Mouse (Mus musculus): Measurements from ENCODE around the gene Pgap2. TPM values are rescaled to one million over a fixed set of nuclear protein-coding genes. Genes with fewer than 3 reads are reported as not detected.

The Pgap2 gene
- polyA plus RNA-seq, 1 experiment: 58.0 TPM

DNA sequence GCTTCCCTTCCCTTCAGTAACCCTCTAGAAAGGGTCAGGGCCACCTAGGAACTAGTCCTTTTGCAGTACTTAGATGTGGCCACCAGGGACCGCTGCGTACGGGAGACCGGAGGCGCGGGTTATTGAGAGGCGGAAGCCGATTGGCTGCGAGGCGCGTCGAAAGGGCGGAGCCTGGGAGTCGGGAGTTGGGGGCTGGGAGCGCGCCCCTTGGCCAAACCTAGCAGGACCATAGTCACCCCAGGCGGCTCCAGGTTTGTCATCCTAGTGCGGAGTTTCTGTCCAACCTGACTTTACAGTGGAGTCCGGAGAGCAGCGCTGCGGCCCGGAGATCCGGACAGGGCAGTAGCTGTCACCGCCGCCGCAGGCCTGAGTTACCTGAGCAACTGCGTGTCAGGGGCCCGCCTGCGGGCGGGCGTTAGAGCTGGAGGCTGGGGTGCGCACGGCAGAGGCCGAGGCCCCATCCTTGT, 57.1 kb downstream of the Pgap2 start:
- peak overlapping the region; percentile 41 for H3K27ac ChIP-seq (ENCODE audit: insufficient read depth, low read depth, low read length)
- TF ChIP-seq CTCF (IDR thresholded peaks at IDR 0.05; ENCODE audit: extremely low read depth, insufficient read length, insufficient replicate concordance, low read depth, low read length) (peak; percentile 83; the same call in 1 of the 2 replicates), POLR2A (IDR thresholded peaks at IDR 0.05; ENCODE audit: low read depth, low read length) (no peak; the same call in 1 of the 2 replicates)
- H3K27me3 ChIP-seq (ENCODE audit: control insufficient read depth, insufficient read depth, low read length): no peaks in the 10 kb centered on the region
- peaks cover 5% of the 10 kb centered on the region; the same call in 1 of the 2 replicates for H3K4me1 ChIP-seq (ENCODE audit: control insufficient read depth, insufficient read depth, insufficient read length, low read length)
- peak overlapping the region; percentile 76 for H3K4me3 ChIP-seq (ENCODE audit: low read depth, low read length)
- H3K36me3 ChIP-seq (ENCODE audit: control insufficient read depth, insufficient read depth, low read length): no peaks in the 10 kb centered on the region
- WGBS: under 1% methylated on average over 34 of the region's 34 CpGs

DNA sequence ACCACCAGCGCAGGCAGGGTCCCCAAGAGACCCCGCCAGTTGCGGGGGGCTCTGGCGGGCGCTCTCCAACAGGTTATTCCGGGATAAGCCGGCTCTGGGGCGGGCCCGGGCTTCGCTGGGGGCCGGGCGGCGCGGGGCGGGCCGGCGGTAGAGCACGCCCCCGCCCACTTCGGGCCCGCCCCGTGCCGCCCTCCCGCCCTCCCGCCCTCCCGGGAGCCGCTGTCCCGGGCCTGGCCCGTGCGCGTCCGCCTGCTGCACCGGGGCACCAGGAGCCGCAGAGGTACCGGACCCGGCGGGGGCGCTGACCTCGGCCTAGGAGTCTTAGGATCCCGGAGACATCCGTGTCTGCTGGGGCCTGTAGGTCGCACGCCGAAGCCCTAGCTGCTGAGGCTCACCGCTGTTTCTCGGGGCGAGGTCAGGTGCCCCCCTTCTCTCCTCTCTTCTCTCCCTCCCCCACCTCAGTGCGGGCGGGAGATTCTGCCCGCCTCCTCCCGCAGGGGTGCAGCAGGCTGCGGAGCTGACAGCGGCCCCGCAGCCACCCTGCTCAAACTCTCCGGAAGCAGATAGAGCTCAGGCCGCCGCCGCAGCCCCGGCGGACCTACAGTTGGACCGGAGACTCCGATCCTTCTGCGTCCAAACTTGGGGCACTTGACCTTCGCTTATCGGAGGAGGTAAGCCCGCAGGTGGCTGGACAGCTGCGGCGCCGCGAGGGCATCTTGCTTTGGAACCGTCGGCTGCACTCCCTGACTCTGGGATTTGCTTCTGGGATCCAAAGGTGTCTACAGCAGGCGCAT, 57.8 kb downstream of the Pgap2 start, which contains the start of gene Stim1:
TSS of gene Stim1 (plus strand) at position 206 of the 794 bp plus-strand sequence.
- no peaks in the 10 kb centered on the region for H3K27me3 ChIP-seq (ENCODE audit: control insufficient read depth, insufficient read depth, low read length)
- no peak for TF ChIP-seq CTCF (IDR thresholded peaks at IDR 0.05; ENCODE audit: extremely low read depth, insufficient read length, insufficient replicate concordance, low read depth, low read length)
- TF ChIP-seq POLR2A (IDR thresholded peaks at IDR 0.05; ENCODE audit: low read depth, low read length): peak; percentile 45
- H3K36me3 ChIP-seq (ENCODE audit: control insufficient read depth, insufficient read depth, low read length): no peaks in the 10 kb centered on the region
- under 1% methylated on average over 58 of the region's 73 CpGs for WGBS
- H3K4me1 ChIP-seq (ENCODE audit: control insufficient read depth, insufficient read depth, insufficient read length, low read length): peaks cover 10% of the 10 kb centered on the region
- H3K4me3 ChIP-seq (ENCODE audit: low read depth, low read length): peak within 1 kb of the TSS; percentile 76
- H3K27ac ChIP-seq (ENCODE audit: insufficient read depth, low read depth, low read length): peak within 1 kb of the TSS; percentile 41

DNA sequence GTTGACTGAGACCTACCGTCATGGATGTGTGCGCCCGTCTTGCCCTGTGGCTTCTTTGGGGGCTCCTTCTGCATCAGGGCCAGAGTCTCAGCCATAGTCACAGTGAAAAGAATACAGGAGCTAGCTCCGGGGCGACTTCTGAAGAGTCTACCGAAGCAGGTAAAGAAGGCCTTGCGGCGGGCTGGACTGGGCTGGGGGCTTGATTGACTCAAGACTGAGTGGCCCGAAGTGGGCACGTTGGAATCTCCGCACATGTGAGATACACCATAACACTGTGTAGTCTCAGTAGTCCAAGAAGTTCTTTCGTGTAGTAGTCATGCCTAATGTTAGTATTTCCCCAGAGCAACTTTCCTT, 58.4 kb downstream of the Pgap2 start:
- Histone ChIP-seq H3K27ac (ENCODE audit: insufficient read depth, low read depth, low read length) (peak overlapping the region; percentile 34; the same call in 1 of the 2 replicates), H3K4me1 (ENCODE audit: control insufficient read depth, insufficient read depth, insufficient read length, low read length) (peaks cover 10% of the 10 kb centered on the region), H3K27me3 (ENCODE audit: control insufficient read depth, insufficient read depth, low read length) (no peaks in the 10 kb centered on the region), H3K36me3 (ENCODE audit: control insufficient read depth, insufficient read depth, low read length) (no peaks in the 10 kb centered on the region), H3K4me3 (ENCODE audit: low read depth, low read length) (peak overlapping the region; percentile 76)
- WGBS: 3% methylated on average over 12 of the region's 12 CpGs
- TF ChIP-seq POLR2A (IDR thresholded peaks at IDR 0.05; ENCODE audit: low read depth, low read length) (no peak), CTCF (IDR thresholded peaks at IDR 0.05; ENCODE audit: extremely low read depth, insufficient read length, insufficient replicate concordance, low read depth, low read length) (no peak)

DNA sequence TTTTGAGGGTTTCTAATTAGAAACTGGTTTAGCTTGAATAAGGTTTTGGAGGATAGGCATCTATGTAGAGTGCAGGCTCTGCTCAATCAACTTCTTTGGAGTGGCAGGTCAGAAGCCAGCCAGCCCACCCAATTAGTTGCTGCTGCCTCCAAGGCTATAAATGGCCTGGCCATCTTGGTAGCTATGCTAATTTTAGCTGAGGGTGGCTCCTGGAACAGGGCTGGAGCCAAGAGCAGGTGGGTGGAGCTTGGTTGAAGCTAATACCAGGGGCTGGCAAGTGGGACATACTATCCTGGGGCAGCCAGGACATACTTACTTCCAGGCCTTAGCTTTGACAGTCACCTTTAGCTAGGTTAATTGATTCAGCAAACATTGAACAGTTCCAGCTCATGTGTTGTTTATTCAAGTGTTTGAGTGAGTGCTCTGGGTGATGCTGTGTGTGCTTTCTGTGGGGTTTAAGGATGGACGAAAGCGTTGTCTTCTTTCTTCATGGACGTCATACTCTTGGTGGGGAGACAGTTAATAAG, 62.5 kb downstream of the Pgap2 start:
- TF ChIP-seq CTCF (IDR thresholded peaks at IDR 0.05; ENCODE audit: extremely low read depth, insufficient read length, insufficient replicate concordance, low read depth, low read length) (no peak), POLR2A (IDR thresholded peaks at IDR 0.05; ENCODE audit: low read depth, low read length) (no peak)
- Histone ChIP-seq H3K4me1 (ENCODE audit: control insufficient read depth, insufficient read depth, insufficient read length, low read length) (peaks cover 6% of the 10 kb centered on the region), H3K27ac (ENCODE audit: insufficient read depth, low read depth, low read length) (no peak overlapping the region), H3K4me3 (ENCODE audit: low read depth, low read length) (no peak overlapping the region), H3K27me3 (ENCODE audit: control insufficient read depth, insufficient read depth, low read length) (no peaks in the 10 kb centered on the region), H3K36me3 (ENCODE audit: control insufficient read depth, insufficient read depth, low read length) (no peaks in the 10 kb centered on the region)
- 78% methylated on average over 3 of the region's 3 CpGs for WGBS

DNA sequence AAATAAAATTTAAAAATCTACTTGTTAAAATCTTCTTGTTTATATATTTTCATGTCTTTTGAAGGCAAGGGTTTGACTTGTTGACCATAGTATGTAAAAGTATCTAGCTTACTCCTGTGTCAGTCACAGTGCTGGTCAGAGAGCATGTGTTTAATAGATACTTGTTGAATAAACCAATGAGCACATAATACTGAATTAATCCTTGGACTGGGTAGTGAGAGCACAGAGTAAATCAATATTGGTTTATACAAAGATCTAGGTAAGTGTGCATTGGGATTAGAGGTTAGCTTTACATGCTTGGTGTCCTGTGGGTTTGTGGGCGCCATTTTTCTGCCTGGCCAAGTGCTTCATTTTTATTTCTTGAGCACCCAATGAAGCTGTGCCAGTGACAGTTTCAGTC, 71.4 kb downstream of the Pgap2 start:
- WGBS: 93% methylated on average over 1 of the region's 1 CpGs
- H3K4me1 ChIP-seq (ENCODE audit: control insufficient read depth, insufficient read depth, insufficient read length, low read length): peaks cover 5% of the 10 kb centered on the region; the same call in 1 of the 2 replicates
- TF ChIP-seq POLR2A (IDR thresholded peaks at IDR 0.05; ENCODE audit: low read depth, low read length): no peak
- TF ChIP-seq CTCF (IDR thresholded peaks at IDR 0.05; ENCODE audit: extremely low read depth, insufficient read length, insufficient replicate concordance, low read depth, low read length): no peak
- H3K36me3 ChIP-seq (ENCODE audit: control insufficient read depth, insufficient read depth, low read length): no peaks in the 10 kb centered on the region
- no peak overlapping the region for H3K27ac ChIP-seq (ENCODE audit: insufficient read depth, low read depth, low read length)
- no peak overlapping the region for H3K4me3 ChIP-seq (ENCODE audit: low read depth, low read length)
- H3K27me3 ChIP-seq (ENCODE audit: control insufficient read depth, insufficient read depth, low read length): no peaks in the 10 kb centered on the region

DNA sequence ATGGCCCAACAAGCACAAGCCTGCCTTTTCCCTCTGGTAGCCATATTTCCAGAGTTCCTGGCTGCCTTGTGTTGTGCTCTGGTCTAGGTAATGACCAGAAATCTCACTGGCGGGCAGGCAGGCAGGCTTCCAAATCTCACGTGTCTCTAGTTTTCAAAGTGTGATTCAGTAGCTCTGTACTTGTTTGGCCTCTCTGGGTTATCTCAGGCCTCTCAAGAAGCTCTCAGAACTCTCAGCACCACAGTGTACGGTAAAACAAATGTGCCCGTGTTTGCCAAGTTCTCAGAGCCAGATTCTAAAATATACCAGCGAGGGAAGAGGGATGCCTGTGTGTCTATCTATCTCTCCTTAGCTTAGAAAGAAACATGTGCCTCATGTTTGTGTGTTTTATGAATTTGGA, 72.3 kb downstream of the Pgap2 start:
- Histone ChIP-seq H3K27me3 (ENCODE audit: control insufficient read depth, insufficient read depth, low read length) (no peaks in the 10 kb centered on the region), H3K27ac (ENCODE audit: insufficient read depth, low read depth, low read length) (no peak overlapping the region; the same call in 1 of the 2 replicates), H3K36me3 (ENCODE audit: control insufficient read depth, insufficient read depth, low read length) (no peaks in the 10 kb centered on the region), H3K4me1 (ENCODE audit: control insufficient read depth, insufficient read depth, insufficient read length, low read length) (peaks cover 5% of the 10 kb centered on the region; the same call in 1 of the 2 replicates), H3K4me3 (ENCODE audit: low read depth, low read length) (no peak overlapping the region)
- TF ChIP-seq CTCF (IDR thresholded peaks at IDR 0.05; ENCODE audit: extremely low read depth, insufficient read length, insufficient replicate concordance, low read depth, low read length) (no peak), POLR2A (IDR thresholded peaks at IDR 0.05; ENCODE audit: low read depth, low read length) (no peak)
- 19% methylated on average over 5 of the region's 5 CpGs for WGBS

Other genes with a start within 250 kb of the Pgap2 start
- gene Il18bp, start 191.5 kb upstream of the Pgap2 start, polyA plus RNA-seq (2012; rRNA removed): 6.2 and 11.2 TPM in 2 replicates
- 16.1 and 26.0 TPM in 2 replicates for gene Rnf121, start 144.7 kb upstream of the Pgap2 start, polyA plus RNA-seq (2012; rRNA removed)
- 4.5 and 8.3 TPM in 2 replicates for gene Xndc1, start 144.7 kb upstream of the Pgap2 start, polyA plus RNA-seq (2012; rRNA removed)
- gene Xntrpc, start 144.5 kb upstream of the Pgap2 start, polyA plus RNA-seq (2012; rRNA removed): 0.88 and 1.6 TPM in 2 replicates
- gene Trpc2, start 127.1 kb upstream of the Pgap2 start, polyA plus RNA-seq (2012; rRNA removed): 0.28 and 0.89 TPM in 2 replicates
- not detected in 2 replicates for gene Art1, start 108.5 kb upstream of the Pgap2 start, polyA plus RNA-seq (2012; rRNA removed)
- 0.17 and 0.28 TPM in 2 replicates for gene Art5, start 100.7 kb upstream of the Pgap2 start, polyA plus RNA-seq (2012; rRNA removed)
- 0.18 and 0.23 TPM in 2 replicates for gene Chrna10, start 93.4 kb upstream of the Pgap2 start, polyA plus RNA-seq (2012; rRNA removed)
- gene Nup98, start within 50 bp of the Pgap2 start, polyA plus RNA-seq (2012; rRNA removed): 5.2 and 12.2 TPM in 2 replicates
- 74.5 and 165 TPM in 2 replicates for gene Rhog, start 45.8 kb downstream of the Pgap2 start, polyA plus RNA-seq (2012; rRNA removed)
- gene Stim1, start 57.6 kb downstream of the Pgap2 start, polyA plus RNA-seq (2012; rRNA removed): 20.7 and 21.6 TPM in 2 replicates
- 2.2 and 4.0 TPM in 2 replicates for gene Rrm1, start 231.5 kb downstream of the Pgap2 start, polyA plus RNA-seq (2012; rRNA removed)